Mouse (Mus musculus): ENCODE data around the gene Zdhhc15. TPM values are rescaled to one million over a fixed set of nuclear protein-coding genes. Genes with fewer than 3 reads are reported as not detected.

The Zdhhc15 gene
- polyA plus RNA-seq, 1 experiment from 2014 or later = 8.2 TPM

GRCm38 (mm10) chrX:104542635-104543034, 128.2 kb downstream of the Zdhhc15 start:
- Histone ChIP-seq H3K9me3 (no peaks in the 10 kb centered on the region), H3K27me3 (ENCODE audit: insufficient read depth, poor library complexity, severe bottlenecking) (peaks cover 72% of the 10 kb centered on the region), H3K4me1 (replicated peaks) (no peaks in the 10 kb centered on the region), H3K4me3 (no peak overlapping the region), H3K27ac (no peak overlapping the region), H3K36me3 (no peaks in the 10 kb centered on the region)
- DNase-seq (ENCODE audit: low spot score) = no peak
- 92% methylated on average over 4 of the region's 4 CpGs for WGBS

- WGBS = 76% methylated on average over 5 of the region's 5 CpGs
- no peak for DNase-seq (ENCODE audit: low spot score)
- H3K9me3 ChIP-seq = no peaks in the 10 kb centered on the region
- H3K4me3 ChIP-seq = no peak overlapping the region
- H3K4me1 ChIP-seq (replicated peaks) = no peaks in the 10 kb centered on the region
- H3K27me3 ChIP-seq (ENCODE audit: insufficient read depth, poor library complexity, severe bottlenecking) = peaks cover 63% of the 10 kb centered on the region
- H3K27ac ChIP-seq = no peak overlapping the region
- H3K36me3 ChIP-seq = no peaks in the 10 kb centered on the region
Measured at GRCm38 (mm10) chrX:104501765-104502164, 169.1 kb downstream of the Zdhhc15 start.

GRCm38 (mm10) chrX:104489626-104490355, 181.1 kb downstream of the Zdhhc15 start:
- WGBS = 69% methylated on average over 4 of the region's 4 CpGs
- H3K27me3 ChIP-seq (ENCODE audit: insufficient read depth, poor library complexity, severe bottlenecking) = peaks cover 45% of the 10 kb centered on the region
- no peaks in the 10 kb centered on the region for H3K9me3 ChIP-seq

GRCm38 (mm10) chrX:104488870-104489467, 181.9 kb downstream of the Zdhhc15 start:
- H3K9me3 ChIP-seq = no peaks in the 10 kb centered on the region
- 82% methylated on average over 4 of the region's 4 CpGs for WGBS
- peaks cover 50% of the 10 kb centered on the region for H3K27me3 ChIP-seq (ENCODE audit: insufficient read depth, poor library complexity, severe bottlenecking)
- H3K36me3 ChIP-seq = no peaks in the 10 kb centered on the region
- no peak for DNase-seq (ENCODE audit: low spot score)
- no peaks in the 10 kb centered on the region for H3K4me1 ChIP-seq (replicated peaks)
- H3K27ac ChIP-seq = no peak overlapping the region
- no peak overlapping the region for H3K4me3 ChIP-seq

More at GRCm38 (mm10) chrX:104489626-104490355, 181.1 kb downstream of the Zdhhc15 start:
- H3K27ac ChIP-seq = no peak overlapping the region
- no peak for DNase-seq (ENCODE audit: low spot score)
- H3K36me3 ChIP-seq = no peaks in the 10 kb centered on the region
- no peak overlapping the region for H3K4me3 ChIP-seq
- H3K4me1 ChIP-seq (replicated peaks) = no peaks in the 10 kb centered on the region

GRCm38 (mm10) chrX:104488036-104488435, 182.8 kb downstream of the Zdhhc15 start:
- DNase-seq (ENCODE audit: low spot score) = no peak
- no peaks in the 10 kb centered on the region for H3K4me1 ChIP-seq (replicated peaks)
- H3K27ac ChIP-seq = no peak overlapping the region
- H3K36me3 ChIP-seq = no peaks in the 10 kb centered on the region
- H3K27me3 ChIP-seq (ENCODE audit: insufficient read depth, poor library complexity, severe bottlenecking) = peaks cover 52% of the 10 kb centered on the region
- 81% methylated on average over 3 of the region's 3 CpGs for WGBS
- no peaks in the 10 kb centered on the region for H3K9me3 ChIP-seq
- H3K4me3 ChIP-seq = no peak overlapping the region

Other genes with a start within 250 kb of the Zdhhc15 start
- 0.48 and 1.1 TPM in 2 replicates for gene Uprt, start 188.2 kb downstream of the Zdhhc15 start, polyA plus RNA-seq (2016; fragmentation: Nextera tagmentation; extraction: Ambion mirVana)
- gene Magee2, start 186.2 kb upstream of the Zdhhc15 start, polyA plus RNA-seq (2016; fragmentation: Nextera tagmentation; extraction: Ambion mirVana) = 4.7 and 5.0 TPM in 2 replicates